Mouse (Mus musculus) ovary, postnatal 10 days (tissue): ENCODE measurements at regions not wholly inside any gene's neighbourhood (a gene's known extent, or its start where the extent isn't known, plus 50 kb on each side); places are given as distances from the start of the nearest gene placed in this dataset.
A peak's percentile ranks its signal among the peaks of the same experiment; 100 is the strongest.

ENCODE experiments used
- DNase-seq: peaks from one replicate; pipeline ENCODE4 v3.0.0; 2022; ENCODE audit warnings: low spot score

- no peak for DNase-seq
Measured at GRCm38 (mm10) chr11:39733434-39734076, 961.4 kb downstream of the Mat2b start.

GRCm38 (mm10) chr11:39723621-39724020 is 971.4 kb downstream of the Mat2b start:
- no peak for DNase-seq

DNA sequence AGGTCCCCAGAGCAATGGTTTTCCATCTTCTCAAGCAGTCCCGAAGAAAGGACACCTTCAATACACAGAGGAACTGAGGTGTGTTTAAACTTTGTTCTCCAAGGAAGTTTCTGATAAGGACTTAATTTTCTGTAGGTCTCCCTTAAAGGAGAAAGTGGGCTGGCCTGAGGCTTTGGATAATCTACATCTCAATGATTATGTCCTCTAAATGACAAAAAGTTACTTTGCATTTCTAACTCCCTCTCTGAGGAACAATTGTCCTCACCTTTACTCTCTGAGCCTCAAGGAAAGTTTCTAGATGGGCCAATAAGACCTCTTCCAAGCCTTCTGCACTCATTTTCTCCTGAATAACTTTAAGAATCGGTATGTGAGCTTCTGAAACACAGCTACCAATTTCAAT is 1016.5 kb downstream of the Mat2b start:
- DNase-seq = no peak

- no peak for DNase-seq
Measured at GRCm38 (mm10) chr11:39653595-39653994, 1041.4 kb downstream of the Mat2b start.

- no peak for DNase-seq
Measured at GRCm38 (mm10) chr11:39619356-39619755, 1075.6 kb downstream of the Mat2b start.

- no peak for DNase-seq
Measured at GRCm38 (mm10) chr11:39615843-39616242, 1079.2 kb downstream of the Mat2b start.

- DNase-seq = no peak
Measured at GRCm38 (mm10) chr11:39596479-39596878, 1098.5 kb downstream of the Mat2b start.

DNA sequence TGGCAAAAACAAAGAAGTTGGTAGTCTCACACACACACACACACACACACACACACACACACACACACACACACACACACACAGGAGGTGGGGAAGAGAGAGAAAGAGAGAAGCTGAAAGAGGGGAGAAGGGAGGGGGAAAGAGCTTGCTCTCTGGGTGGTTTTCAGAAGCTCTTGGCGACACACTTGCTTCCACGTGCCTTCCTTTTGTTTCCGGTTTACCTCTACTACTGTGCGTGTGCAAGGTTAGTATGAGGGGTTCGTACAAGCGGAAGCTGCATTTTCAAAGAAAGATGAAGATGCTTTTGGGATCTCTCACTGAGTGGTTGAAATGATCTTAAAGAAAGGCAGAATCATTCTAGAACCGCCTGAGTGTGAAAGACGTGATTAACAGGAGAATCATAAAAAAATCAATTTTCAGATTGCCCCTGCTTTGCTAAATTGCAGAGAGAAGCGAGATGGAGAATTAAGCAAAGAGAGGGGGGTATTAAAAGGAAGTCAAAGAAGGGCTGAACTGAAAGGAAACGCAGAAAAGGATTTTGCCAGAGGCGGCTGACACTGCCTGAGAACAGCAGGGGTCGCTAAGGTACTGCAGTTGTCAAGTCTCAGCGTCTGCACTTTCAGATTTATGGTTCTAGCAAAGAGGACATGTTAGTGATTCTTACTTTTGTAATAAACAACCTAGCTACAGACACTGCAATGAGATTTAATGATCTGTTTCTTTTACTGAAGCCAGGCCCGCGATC is 1106.2 kb downstream of the Mat2b start:
- peak; percentile 7 for DNase-seq

DNA sequence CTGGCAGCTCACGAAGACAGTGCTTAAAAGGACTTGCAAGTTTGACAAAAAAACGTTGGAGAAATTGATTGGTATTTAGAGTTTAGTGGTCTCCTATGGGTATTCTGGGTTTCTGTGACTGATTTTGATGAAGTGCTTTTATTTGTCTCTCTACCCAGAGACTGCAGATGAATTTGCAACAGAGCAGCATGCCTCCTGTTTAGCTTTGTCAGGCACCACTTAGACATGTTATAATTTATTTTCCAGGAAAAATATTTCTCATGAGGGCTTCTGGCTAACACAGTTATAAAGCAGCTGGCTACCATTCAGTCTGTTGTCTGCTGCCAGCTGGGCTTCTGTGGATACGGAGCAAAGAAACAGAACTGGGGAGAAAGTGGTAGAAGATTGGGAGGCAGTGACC is 1136.7 kb downstream of the Mat2b start:
- DNase-seq = no peak

GRCm38 (mm10) chr11:39550066-39550465 is 1144.9 kb downstream of the Mat2b start:
- DNase-seq = no peak

DNA sequence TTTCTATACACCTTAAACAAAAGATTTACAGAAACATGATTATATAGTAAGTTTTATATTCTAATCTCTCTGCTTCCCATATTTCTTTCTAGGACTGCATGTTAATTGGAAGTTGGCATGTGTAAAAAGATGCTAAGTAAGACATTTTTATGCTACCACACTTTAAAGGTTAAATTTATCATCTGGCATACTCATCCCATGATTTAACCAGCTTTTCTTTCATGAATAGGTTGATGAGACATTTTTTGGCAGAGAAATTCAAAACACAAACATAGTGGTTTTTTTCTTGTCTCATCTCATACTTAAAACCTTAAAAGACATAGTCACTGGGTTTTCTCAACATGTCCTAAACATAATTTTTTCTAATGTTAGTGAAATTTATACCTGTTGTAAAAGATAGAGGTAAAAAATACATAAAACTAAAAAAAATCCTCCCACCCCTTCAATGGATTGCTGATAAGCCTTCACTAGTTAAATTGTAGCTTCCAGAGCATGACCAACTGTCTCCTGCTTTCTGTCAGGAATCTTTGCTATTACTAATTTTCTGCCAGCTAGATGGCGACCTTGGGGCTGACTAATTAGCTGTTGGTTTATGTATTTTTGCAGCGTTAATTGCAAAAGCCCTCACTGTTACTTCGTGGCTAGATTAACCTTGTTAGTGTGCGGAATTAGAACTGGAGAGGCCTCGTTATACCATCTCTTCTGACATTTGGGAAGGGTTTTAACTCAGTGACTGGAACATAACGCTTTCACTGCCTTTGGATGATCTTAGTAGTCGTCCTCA is 1169.9 kb downstream of the Mat2b start:
- no peak for DNase-seq

GRCm38 (mm10) chr11:39495253-39495652 is 1199.8 kb downstream of the Mat2b start:
- DNase-seq = no peak

- no peak for DNase-seq
Measured at GRCm38 (mm10) chr11:39477136-39477535, 1217.9 kb downstream of the Mat2b start.

DNA sequence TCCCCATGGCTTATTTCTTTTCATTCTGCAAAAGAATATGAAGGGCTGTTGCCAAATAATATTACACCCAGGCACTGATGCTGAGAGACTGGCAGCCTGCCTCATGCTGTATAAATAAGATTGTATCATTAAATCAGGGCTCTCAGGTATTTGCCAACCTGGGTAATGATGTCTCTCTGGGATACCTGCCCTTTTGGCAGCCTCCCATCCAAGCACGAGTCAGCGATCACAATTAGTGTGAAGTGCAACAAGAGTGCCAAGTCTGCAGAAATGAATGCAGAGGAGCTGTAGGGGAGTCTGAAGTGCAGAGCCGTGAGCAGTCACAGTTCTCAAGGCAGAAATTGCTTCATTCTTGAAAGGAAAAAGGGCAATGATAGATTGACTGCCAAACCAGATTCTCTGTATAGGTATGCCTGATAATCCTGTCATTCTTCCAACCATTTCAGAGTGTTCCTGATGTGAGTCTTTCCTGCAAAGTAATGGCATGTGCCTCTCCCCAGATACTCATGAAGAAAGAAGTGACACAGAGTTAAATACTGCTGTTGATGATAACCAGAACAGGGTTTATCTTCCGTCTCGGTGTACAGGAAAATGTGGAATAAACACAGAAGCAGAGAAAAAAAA is 1241.6 kb downstream of the Mat2b start:
- DNase-seq = no peak

GRCm38 (mm10) chr11:39446374-39446773 is 1248.6 kb downstream of the Mat2b start:
- no peak for DNase-seq

DNA sequence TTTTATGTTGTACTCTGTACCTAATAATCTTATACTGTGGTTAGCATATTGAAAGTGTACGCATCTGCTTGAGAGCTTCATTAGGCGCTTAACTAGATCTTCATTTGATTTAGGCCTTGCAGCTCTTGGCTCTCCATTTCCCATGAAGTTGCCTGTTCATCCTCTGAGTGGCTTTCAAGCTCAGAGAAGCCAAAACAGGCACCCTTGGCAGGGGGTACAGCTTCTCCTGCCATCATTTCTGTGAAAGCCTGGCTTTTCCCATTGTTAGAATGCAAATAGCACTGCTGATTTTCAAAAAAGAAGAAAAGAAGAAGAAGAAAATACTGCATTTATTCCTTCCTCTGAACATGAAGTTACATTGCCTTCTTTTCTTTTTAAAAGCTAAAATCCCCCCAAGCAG is 1283.3 kb downstream of the Mat2b start:
- DNase-seq = no peak

- DNase-seq = no peak
Measured at GRCm38 (mm10) chr11:39411182-39411581, 1283.8 kb downstream of the Mat2b start.

DNA sequence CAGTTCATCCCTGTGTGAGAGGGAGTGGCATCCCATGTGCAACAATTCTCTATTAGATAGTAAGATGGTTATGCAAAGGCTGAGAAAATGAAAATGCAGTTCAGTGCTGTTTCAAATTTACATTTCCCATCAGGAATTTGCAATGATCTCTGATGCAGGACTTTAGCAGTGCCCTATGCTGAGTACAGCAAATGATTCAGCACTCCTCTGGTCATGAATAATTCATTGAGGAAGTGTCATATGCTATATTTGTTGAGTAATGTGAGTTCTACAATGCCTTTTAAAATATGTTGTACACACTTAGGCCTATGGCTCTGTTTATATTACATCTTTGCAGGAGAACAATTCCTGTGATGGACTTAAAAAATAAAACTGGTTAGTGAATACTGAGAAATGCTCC is 1330.2 kb downstream of the Mat2b start:
- DNase-seq = no peak

GRCm38 (mm10) chr11:39350616-39351015 is 1344.4 kb downstream of the Mat2b start:
- no peak for DNase-seq
